Mouse (Mus musculus): ENCODE results near the gene Frmd5. TPM values are rescaled to one million over a fixed set of nuclear protein-coding genes. Genes with fewer than 3 reads are reported as not detected.
"Not testable (repeated sequence)": the region's sequence is repeated elsewhere in the genome, so short reads cannot be mapped to it uniquely, and the experiment has no call there.

Frmd5 gene
- polyA plus RNA-seq, 1 experiment from 2014 or later, result 3.1 TPM

- H3K9me3 ChIP-seq (ENCODE audit: low read length), result no peaks in the 10 kb centered on the region
- ATAC-seq, result no peak
- WGBS, result 89% methylated on average over 3 of the region's 3 CpGs
- TF ChIP-seq CTCF (IDR thresholded peaks at IDR 0.05) (peak; percentile 37), EP300 (IDR thresholded peaks at IDR 0.05) (no peak)
- H3K4me1 ChIP-seq (ENCODE audit: insufficient read depth, low read depth, low read length), result no peaks in the 10 kb centered on the region
- no peak overlapping the region for H3K27ac ChIP-seq (ENCODE audit: low read length)
- no peak overlapping the region for H3K4me2 ChIP-seq (replicated peaks; ENCODE audit: low read depth, low read length)
- no peaks in the 10 kb centered on the region for H3K27me3 ChIP-seq (replicated peaks; ENCODE audit: insufficient read depth, low read length)
- DNase-seq (ENCODE audit: low spot score), result no peak
- no peak overlapping the region for H3K4me3 ChIP-seq (ENCODE audit: low read depth, low read length)
- no peak overlapping the region for H3K9ac ChIP-seq (replicated peaks; ENCODE audit: low read depth)
- no peaks in the 10 kb centered on the region for H3K36me3 ChIP-seq (ENCODE audit: insufficient read depth, low read length)
Observed at GRCm38 (mm10) chr2:121544829-121545228, 262.1 kb downstream of the Frmd5 start.

- 82% methylated on average over 2 of the region's 2 CpGs for WGBS
- no peaks in the 10 kb centered on the region for H3K4me1 ChIP-seq (ENCODE audit: insufficient read depth, low read depth, low read length)
Observed at GRCm38 (mm10) chr2:121525056-121525455, 281.8 kb downstream of the Frmd5 start.

GRCm38 (mm10) chr2:121522830-121523229 is 284.1 kb downstream of the Frmd5 start:
- H3K27me3 ChIP-seq (replicated peaks; ENCODE audit: insufficient read depth, low read length); ATAC-seq; H3K4me2 ChIP-seq (replicated peaks; ENCODE audit: low read depth, low read length); H3K4me1 ChIP-seq (ENCODE audit: insufficient read depth, low read depth, low read length); H3K9me3 ChIP-seq (ENCODE audit: low read length); H3K9ac ChIP-seq (replicated peaks; ENCODE audit: low read depth); H3K36me3 ChIP-seq (ENCODE audit: insufficient read depth, low read length); H3K27ac ChIP-seq (ENCODE audit: low read length); H3K4me3 ChIP-seq (ENCODE audit: low read depth, low read length); DNase-seq (ENCODE audit: low spot score): not testable (repeated sequence)
- 92% methylated on average over 3 of the region's 3 CpGs for WGBS

More at GRCm38 (mm10) chr2:121525056-121525455, 281.8 kb downstream of the Frmd5 start:
- Histone ChIP-seq H3K27me3 (replicated peaks; ENCODE audit: insufficient read depth, low read length) (no peaks in the 10 kb centered on the region), H3K36me3 (ENCODE audit: insufficient read depth, low read length) (no peaks in the 10 kb centered on the region), H3K9me3 (ENCODE audit: low read length) (no peaks in the 10 kb centered on the region), H3K27ac (ENCODE audit: low read length) (no peak overlapping the region), H3K4me3 (ENCODE audit: low read depth, low read length) (no peak overlapping the region), H3K4me2 (replicated peaks; ENCODE audit: low read depth, low read length) (no peak overlapping the region), H3K9ac (replicated peaks; ENCODE audit: low read depth) (no peak overlapping the region)
- DNase-seq (ENCODE audit: low spot score) (no peak), ATAC-seq (no peak)
- TF ChIP-seq CTCF (IDR thresholded peaks at IDR 0.05) (no peak), EP300 (IDR thresholded peaks at IDR 0.05) (no peak)

- ATAC-seq (no peak), DNase-seq (ENCODE audit: low spot score) (no peak)
- no peaks in the 10 kb centered on the region for H3K36me3 ChIP-seq (ENCODE audit: insufficient read depth, low read length)
- no peak for TF ChIP-seq EP300 (IDR thresholded peaks at IDR 0.05)
- no peak for TF ChIP-seq CTCF (IDR thresholded peaks at IDR 0.05)
- no peaks in the 10 kb centered on the region for H3K27me3 ChIP-seq (replicated peaks; ENCODE audit: insufficient read depth, low read length)
- no peaks in the 10 kb centered on the region for H3K4me1 ChIP-seq (ENCODE audit: insufficient read depth, low read depth, low read length)
- WGBS, result 79% methylated on average over 2 of the region's 2 CpGs
- no peaks in the 10 kb centered on the region for H3K9me3 ChIP-seq (ENCODE audit: low read length)
- H3K4me2 ChIP-seq (replicated peaks; ENCODE audit: low read depth, low read length), result no peak overlapping the region
- no peak overlapping the region for H3K4me3 ChIP-seq (ENCODE audit: low read depth, low read length)
- H3K9ac ChIP-seq (replicated peaks; ENCODE audit: low read depth), result no peak overlapping the region
- H3K27ac ChIP-seq (ENCODE audit: low read length), result no peak overlapping the region
Observed at GRCm38 (mm10) chr2:121522006-121522405, 284.9 kb downstream of the Frmd5 start.

GRCm38 (mm10) chr2:121518711-121519110 is 288.2 kb downstream of the Frmd5 start:
- H3K36me3 ChIP-seq (ENCODE audit: insufficient read depth, low read length); DNase-seq (ENCODE audit: low spot score): not testable (repeated sequence)
- WGBS, result 92% methylated on average over 4 of the region's 4 CpGs

GRCm38 (mm10) chr2:121518106-121518505 is 288.8 kb downstream of the Frmd5 start:
- TF ChIP-seq EP300 (IDR thresholded peaks at IDR 0.05) (no peak), CTCF (IDR thresholded peaks at IDR 0.05) (no peak)
- Histone ChIP-seq H3K36me3 (ENCODE audit: insufficient read depth, low read length) (no peaks in the 10 kb centered on the region), H3K27me3 (replicated peaks; ENCODE audit: insufficient read depth, low read length) (no peaks in the 10 kb centered on the region), H3K27ac (ENCODE audit: low read length) (no peak overlapping the region), H3K9me3 (ENCODE audit: low read length) (no peaks in the 10 kb centered on the region), H3K4me3 (ENCODE audit: low read depth, low read length) (no peak overlapping the region), H3K4me2 (replicated peaks; ENCODE audit: low read depth, low read length) (no peak overlapping the region), H3K4me1 (ENCODE audit: insufficient read depth, low read depth, low read length) (no peaks in the 10 kb centered on the region), H3K9ac (replicated peaks; ENCODE audit: low read depth) (no peak overlapping the region)
- no peak for ATAC-seq
- DNase-seq (ENCODE audit: low spot score), result no peak
- 92% methylated on average over 5 of the region's 5 CpGs for WGBS

More at GRCm38 (mm10) chr2:121518711-121519110, 288.2 kb downstream of the Frmd5 start:
- not testable (repeated sequence) for H3K27ac ChIP-seq (ENCODE audit: low read length); H3K9ac ChIP-seq (replicated peaks; ENCODE audit: low read depth); H3K9me3 ChIP-seq (ENCODE audit: low read length); ATAC-seq; H3K4me1 ChIP-seq (ENCODE audit: insufficient read depth, low read depth, low read length); H3K4me3 ChIP-seq (ENCODE audit: low read depth, low read length); H3K4me2 ChIP-seq (replicated peaks; ENCODE audit: low read depth, low read length); H3K27me3 ChIP-seq (replicated peaks; ENCODE audit: insufficient read depth, low read length)

- Histone ChIP-seq H3K9me3 (ENCODE audit: low read length) (no peaks in the 10 kb centered on the region), H3K27me3 (replicated peaks; ENCODE audit: insufficient read depth, low read length) (no peaks in the 10 kb centered on the region), H3K36me3 (ENCODE audit: insufficient read depth, low read length) (no peaks in the 10 kb centered on the region), H3K4me1 (ENCODE audit: insufficient read depth, low read depth, low read length) (no peaks in the 10 kb centered on the region), H3K4me3 (ENCODE audit: low read depth, low read length) (no peak overlapping the region), H3K4me2 (replicated peaks; ENCODE audit: low read depth, low read length) (no peak overlapping the region), H3K9ac (replicated peaks; ENCODE audit: low read depth) (no peak overlapping the region), H3K27ac (ENCODE audit: low read length) (no peak overlapping the region)
- DNase-seq (ENCODE audit: low spot score) (peak; percentile 56), ATAC-seq (peak; percentile 76)
- TF ChIP-seq EP300 (IDR thresholded peaks at IDR 0.05) (peak; percentile 69), CTCF (IDR thresholded peaks at IDR 0.05) (no peak)
- 72% methylated on average over 4 of the region's 4 CpGs for WGBS
Observed at GRCm38 (mm10) chr2:121514211-121514610, 292.7 kb downstream of the Frmd5 start.

GRCm38 (mm10) chr2:121512991-121513765 is 293.7 kb downstream of the Frmd5 start:
- ATAC-seq; H3K27ac ChIP-seq (ENCODE audit: low read length); H3K9ac ChIP-seq (replicated peaks; ENCODE audit: low read depth); DNase-seq (ENCODE audit: low spot score); H3K36me3 ChIP-seq (ENCODE audit: insufficient read depth, low read length); H3K9me3 ChIP-seq (ENCODE audit: low read length); H3K4me2 ChIP-seq (replicated peaks; ENCODE audit: low read depth, low read length); H3K4me1 ChIP-seq (ENCODE audit: insufficient read depth, low read depth, low read length); H3K27me3 ChIP-seq (replicated peaks; ENCODE audit: insufficient read depth, low read length); H3K4me3 ChIP-seq (ENCODE audit: low read depth, low read length): not testable (repeated sequence)
- 97% methylated on average over 4 of the region's 5 CpGs for WGBS
